Mouse (Mus musculus): ENCODE results near the gene Ces1g.
A peak's percentile ranks its signal among the peaks of the same experiment; 100 is the strongest.

Gene Ces1g

GRCm38 (mm10) chr8:93337207-93337606 is at the start of gene Ces1g:
TSS of gene Ces1g (minus strand) at chr8:93337308.
- peak; percentile 21 for DNase-seq

GRCm38 (mm10) chr8:93379625-93380024 is 42.5 kb upstream of the Ces1g start, which contains the start of gene Ces1h:
TSS of gene Ces1h (minus strand) at chr8:93379725.
- DNase-seq = no peak

- no peak for DNase-seq
These were observed 32.4 kb upstream of the Ces1g start for GRCm38 (mm10) chr8:93369481-93369880.

- no peak for DNase-seq
These were observed 23.0 kb upstream of the Ces1g start for GRCm38 (mm10) chr8:93360113-93360512.

- DNase-seq = no peak
These were observed 2.4 kb upstream of the Ces1g start for GRCm38 (mm10) chr8:93339531-93339930.

GRCm38 (mm10) chr8:93332703-93333102 is 4.4 kb downstream of the Ces1g start:
- peak; percentile 72 for DNase-seq

- DNase-seq = no peak
These were observed 6.0 kb downstream of the Ces1g start for GRCm38 (mm10) chr8:93331151-93331550.

- no peak for DNase-seq
These were observed 12.0 kb downstream of the Ces1g start for GRCm38 (mm10) chr8:93325123-93325522.

GRCm38 (mm10) chr8:93317031-93317430 is 20.1 kb downstream of the Ces1g start:
- no peak for DNase-seq

GRCm38 (mm10) chr8:93315557-93315956 is 21.6 kb downstream of the Ces1g start:
- DNase-seq = no peak

- peak; percentile 10 for DNase-seq
These were observed 53.2 kb downstream of the Ces1g start for GRCm38 (mm10) chr8:93283896-93284295.

- DNase-seq = no peak
These were observed 54.8 kb downstream of the Ces1g start for GRCm38 (mm10) chr8:93282349-93282748.

GRCm38 (mm10) chr8:93279556-93279955 is 57.6 kb downstream of the Ces1g start, which contains the start of gene Ces1f:
TSS of gene Ces1f (minus strand) at chr8:93279747.
- DNase-seq = peak; percentile 16

- no peak for DNase-seq
These were observed 58.8 kb downstream of the Ces1g start for GRCm38 (mm10) chr8:93278176-93278805.

- DNase-seq = no peak
These were observed 62.5 kb downstream of the Ces1g start for GRCm38 (mm10) chr8:93274609-93275008.

- DNase-seq = no peak
These were observed 63.8 kb downstream of the Ces1g start for GRCm38 (mm10) chr8:93273321-93273720.

GRCm38 (mm10) chr8:93272686-93273085 is 64.4 kb downstream of the Ces1g start:
- no peak for DNase-seq

- no peak for DNase-seq
These were observed 75.7 kb downstream of the Ces1g start for GRCm38 (mm10) chr8:93261436-93261835.

- DNase-seq = no peak
These were observed 84.6 kb downstream of the Ces1g start for GRCm38 (mm10) chr8:93252400-93252925.

All from lung, postnatal 36 days (tissue).